Mouse (Mus musculus): Measurements from ENCODE around the gene Emg1. TPM values are rescaled to one million over a fixed set of nuclear protein-coding genes. Genes with fewer than 3 reads are reported as not detected.
"Not testable (repeated sequence)": the region's sequence is repeated elsewhere in the genome, so short reads cannot be mapped to it uniquely, and the experiment has no call there.

Emg1 gene
- polyA plus RNA-seq, 1 experiment from 2014 or later: 253 TPM

DNA sequence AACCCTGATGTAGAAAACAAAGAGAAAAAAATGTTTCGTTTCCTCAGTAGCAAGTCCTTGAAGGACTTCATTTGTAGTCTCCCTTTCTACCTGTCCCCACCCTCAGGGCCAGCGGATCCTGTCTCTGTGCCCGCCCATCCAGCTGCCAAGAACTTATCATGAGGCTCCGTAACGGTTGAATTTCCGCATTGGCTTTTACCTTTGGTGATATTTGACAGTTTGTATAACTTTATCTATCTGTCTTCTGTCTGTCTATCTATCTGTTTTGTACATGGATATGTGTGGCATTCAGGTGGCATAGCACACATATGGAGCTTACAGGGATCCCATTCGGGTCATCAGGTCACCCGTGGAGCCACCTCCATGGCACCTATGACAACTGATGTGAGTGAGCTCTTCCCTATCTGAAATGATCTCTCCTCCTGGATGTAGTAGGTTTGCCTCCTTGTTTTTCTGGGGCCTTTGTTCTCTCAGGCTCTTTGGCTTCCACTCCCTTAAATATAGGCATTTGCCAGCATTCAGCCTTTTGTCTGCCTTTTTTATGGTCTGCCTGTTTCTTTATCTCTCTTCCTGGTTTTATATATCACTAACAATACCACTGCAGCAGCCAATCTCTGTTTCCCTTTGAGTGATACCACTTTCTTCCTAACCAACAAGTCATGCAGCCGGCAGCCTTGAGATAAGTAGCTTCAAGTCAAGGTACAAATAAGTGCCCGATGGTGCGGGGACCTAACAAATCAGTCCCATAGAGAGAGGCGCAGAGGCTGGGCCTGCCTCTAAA is 26.2 kb downstream of the Emg1 start:
- 91% methylated on average over 12 of the region's 12 CpGs for WGBS
- no peak overlapping the region for H3K4me2 ChIP-seq (ENCODE audit: low read depth, severe bottlenecking)
- H3K27ac ChIP-seq (replicated peaks; ENCODE audit: low read depth, low read length): no peak overlapping the region
- H3K9ac ChIP-seq (ENCODE audit: low read length): no peak overlapping the region
- no peaks in the 10 kb centered on the region for H3K4me1 ChIP-seq (ENCODE audit: control insufficient read depth, insufficient read depth, low read length)
- no peak overlapping the region for H3K4me3 ChIP-seq (ENCODE audit: low read depth, low read length)
- no peaks in the 10 kb centered on the region for H3K36me3 ChIP-seq (ENCODE audit: control insufficient read depth, insufficient read depth, low read length)
- no peak for DNase-seq (ENCODE audit: low spot score)
- no peaks in the 10 kb centered on the region for H3K27me3 ChIP-seq (ENCODE audit: control insufficient read depth, insufficient read depth, low read length)
- H3K9me3 ChIP-seq (ENCODE audit: control insufficient read depth, low read length): no peaks in the 10 kb centered on the region
- no peak for ATAC-seq (ENCODE audit: insufficient number of reproducible peaks, low FRiP score, low TSS enrichment, low read depth)

DNA sequence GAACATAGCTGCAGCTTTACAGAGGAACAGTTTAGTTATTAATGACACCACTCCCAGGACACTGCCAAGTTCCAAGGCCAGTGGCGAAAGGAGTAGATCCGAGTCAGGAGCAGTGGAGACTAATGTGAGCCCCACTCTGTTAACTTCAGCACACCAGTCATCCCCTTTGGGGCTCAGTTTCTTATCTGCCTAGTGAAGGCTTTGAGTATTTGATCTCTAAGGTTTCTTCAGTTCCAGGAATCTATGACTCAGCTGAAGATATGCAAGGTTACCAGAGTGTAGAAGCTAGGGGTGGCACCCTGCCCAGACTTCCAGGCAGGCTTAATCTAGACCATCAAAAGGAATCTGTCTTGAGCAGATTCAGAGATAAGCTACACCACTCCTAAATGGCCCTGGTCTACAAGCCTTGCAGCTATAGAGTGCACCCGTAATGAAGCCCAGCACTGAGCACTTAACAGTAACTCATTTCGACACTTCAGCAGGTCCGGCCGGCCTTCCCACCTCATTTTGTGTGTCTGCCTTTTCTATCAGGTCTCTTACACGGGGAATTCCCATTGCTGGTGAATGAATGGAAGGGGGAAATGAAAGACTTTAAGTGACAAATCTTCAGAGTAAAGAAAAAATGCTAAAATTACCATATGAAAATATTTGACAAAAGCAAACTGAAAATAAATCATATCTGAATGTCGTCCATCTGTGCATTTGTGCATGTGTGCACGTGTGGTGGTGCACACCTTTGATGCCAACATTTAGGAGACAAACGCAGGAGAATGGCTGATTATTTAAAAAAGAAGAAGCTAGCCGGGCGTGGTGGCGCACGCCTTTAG is 28.2 kb downstream of the Emg1 start:
- Histone ChIP-seq H3K9me3 (ENCODE audit: control insufficient read depth, low read length) (no peaks in the 10 kb centered on the region), H3K9ac (ENCODE audit: low read length) (no peak overlapping the region), H3K4me1 (ENCODE audit: control insufficient read depth, insufficient read depth, low read length) (no peaks in the 10 kb centered on the region), H3K36me3 (ENCODE audit: control insufficient read depth, insufficient read depth, low read length) (no peaks in the 10 kb centered on the region), H3K27me3 (ENCODE audit: control insufficient read depth, insufficient read depth, low read length) (no peaks in the 10 kb centered on the region), H3K27ac (replicated peaks; ENCODE audit: low read depth, low read length) (no peak overlapping the region), H3K4me3 (ENCODE audit: low read depth, low read length) (no peak overlapping the region), H3K4me2 (ENCODE audit: low read depth, severe bottlenecking) (no peak overlapping the region)
- ATAC-seq (ENCODE audit: insufficient number of reproducible peaks, low FRiP score, low TSS enrichment, low read depth) (no peak), DNase-seq (ENCODE audit: low spot score) (no peak)
- WGBS: 69% methylated on average over 14 of the region's 14 CpGs

DNA sequence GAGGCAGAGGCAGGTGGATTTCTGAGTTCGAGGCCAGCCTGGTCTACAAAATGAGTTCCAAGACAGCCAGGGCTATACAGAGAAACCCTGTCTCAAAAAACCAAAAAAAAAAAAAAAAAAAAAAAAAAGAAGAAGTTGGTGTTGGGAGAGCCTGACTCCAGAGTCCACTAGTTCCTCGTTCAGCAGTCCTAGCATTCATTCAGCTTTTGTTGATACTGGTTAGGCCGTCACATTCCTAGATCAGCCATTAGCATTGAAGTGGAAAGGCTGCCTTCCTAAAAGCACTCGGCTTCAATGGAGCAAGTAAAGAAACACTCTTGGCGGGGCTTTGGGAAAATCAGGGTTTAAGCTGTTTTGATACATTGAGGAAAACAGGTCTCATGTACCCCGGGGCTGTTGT is 29.7 kb downstream of the Emg1 start:
- not testable (repeated sequence) for H3K9ac ChIP-seq (ENCODE audit: low read length); H3K36me3 ChIP-seq (ENCODE audit: control insufficient read depth, insufficient read depth, low read length); DNase-seq (ENCODE audit: low spot score); ATAC-seq (ENCODE audit: insufficient number of reproducible peaks, low FRiP score, low TSS enrichment, low read depth); H3K4me1 ChIP-seq (ENCODE audit: control insufficient read depth, insufficient read depth, low read length); H3K4me3 ChIP-seq (ENCODE audit: low read depth, low read length); H3K27me3 ChIP-seq (ENCODE audit: control insufficient read depth, insufficient read depth, low read length); H3K27ac ChIP-seq (replicated peaks; ENCODE audit: low read depth, low read length); H3K4me2 ChIP-seq (ENCODE audit: low read depth, severe bottlenecking); H3K9me3 ChIP-seq (ENCODE audit: control insufficient read depth, low read length)
- 82% methylated on average over 6 of the region's 6 CpGs for WGBS

DNA sequence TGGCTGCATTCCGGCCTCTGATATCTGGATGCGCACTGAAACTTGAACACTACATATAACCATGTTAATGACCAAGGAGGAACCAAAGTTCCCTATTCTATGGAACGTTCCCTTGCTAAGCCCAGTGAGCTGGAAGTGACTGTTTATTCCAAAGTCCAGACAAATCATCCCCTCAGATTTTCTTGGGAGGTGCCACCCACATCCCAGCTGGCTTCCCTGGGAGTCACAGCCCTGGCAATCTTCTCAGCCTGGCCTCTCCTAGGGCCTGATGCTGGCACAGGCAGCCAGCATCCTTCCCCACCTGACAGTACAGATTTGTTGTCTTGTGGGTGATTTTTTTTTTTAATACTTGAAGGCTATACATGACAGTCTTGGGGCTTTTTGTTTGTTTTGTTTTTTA is 32.5 kb downstream of the Emg1 start:
- H3K36me3 ChIP-seq (ENCODE audit: control insufficient read depth, insufficient read depth, low read length): no peaks in the 10 kb centered on the region
- H3K9me3 ChIP-seq (ENCODE audit: control insufficient read depth, low read length): no peaks in the 10 kb centered on the region
- WGBS: 95% methylated on average over 3 of the region's 3 CpGs
- no peak overlapping the region for H3K27ac ChIP-seq (replicated peaks; ENCODE audit: low read depth, low read length)
- no peaks in the 10 kb centered on the region for H3K4me1 ChIP-seq (ENCODE audit: control insufficient read depth, insufficient read depth, low read length)
- H3K27me3 ChIP-seq (ENCODE audit: control insufficient read depth, insufficient read depth, low read length): no peaks in the 10 kb centered on the region
- H3K9ac ChIP-seq (ENCODE audit: low read length): no peak overlapping the region
- H3K4me2 ChIP-seq (ENCODE audit: low read depth, severe bottlenecking): no peak overlapping the region
- no peak overlapping the region for H3K4me3 ChIP-seq (ENCODE audit: low read depth, low read length)
- no peak for ATAC-seq (ENCODE audit: insufficient number of reproducible peaks, low FRiP score, low TSS enrichment, low read depth)
- no peak for DNase-seq (ENCODE audit: low spot score)

DNA sequence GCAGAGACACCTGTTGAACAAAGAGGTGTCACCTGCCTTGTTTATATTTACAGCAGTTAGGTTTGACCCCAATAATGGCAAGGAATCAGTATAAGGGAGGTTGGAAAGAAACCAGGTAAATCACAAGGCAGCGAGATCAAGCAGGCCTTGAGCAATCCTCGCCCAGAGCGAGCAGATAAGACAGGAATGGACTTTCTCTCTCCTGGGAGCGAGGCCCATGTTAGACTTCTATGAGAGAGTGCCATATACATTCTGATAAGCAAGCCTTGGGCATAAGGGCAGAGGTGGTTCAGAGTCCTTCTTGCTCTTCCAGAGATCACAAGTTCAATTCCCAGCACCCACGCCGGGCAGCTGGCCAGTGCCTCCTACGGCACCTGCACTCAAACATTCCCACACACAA is 33.2 kb downstream of the Emg1 start:
- no peak overlapping the region for H3K9ac ChIP-seq (ENCODE audit: low read length)
- H3K4me2 ChIP-seq (ENCODE audit: low read depth, severe bottlenecking): no peak overlapping the region
- no peaks in the 10 kb centered on the region for H3K27me3 ChIP-seq (ENCODE audit: control insufficient read depth, insufficient read depth, low read length)
- H3K4me3 ChIP-seq (ENCODE audit: low read depth, low read length): no peak overlapping the region
- H3K4me1 ChIP-seq (ENCODE audit: control insufficient read depth, insufficient read depth, low read length): no peaks in the 10 kb centered on the region
- ATAC-seq (ENCODE audit: insufficient number of reproducible peaks, low FRiP score, low TSS enrichment, low read depth) (no peak), DNase-seq (ENCODE audit: low spot score) (no peak)
- no peak overlapping the region for H3K27ac ChIP-seq (replicated peaks; ENCODE audit: low read depth, low read length)
- H3K36me3 ChIP-seq (ENCODE audit: control insufficient read depth, insufficient read depth, low read length): no peaks in the 10 kb centered on the region
- 97% methylated on average over 7 of the region's 7 CpGs for WGBS
- no peaks in the 10 kb centered on the region for H3K9me3 ChIP-seq (ENCODE audit: control insufficient read depth, low read length)

DNA sequence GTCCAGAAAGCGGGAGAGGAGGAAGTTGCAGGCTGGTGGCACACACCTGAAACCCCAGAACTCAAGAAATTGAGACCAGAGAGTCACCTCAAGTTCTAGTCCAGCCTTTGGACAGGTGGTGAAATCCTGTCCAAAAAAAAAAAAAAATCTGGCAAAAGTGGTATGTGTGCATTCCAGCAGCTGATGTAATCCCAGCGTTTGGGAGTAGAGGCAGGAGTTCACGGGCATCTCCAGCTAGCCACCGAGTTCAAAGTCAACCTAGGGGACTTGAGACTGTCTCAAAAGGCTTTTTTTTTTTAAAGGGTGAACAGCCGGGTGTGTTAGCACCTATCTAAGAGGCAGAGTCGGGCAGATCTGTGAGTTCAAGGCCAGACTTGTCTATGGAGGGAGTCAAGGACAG is 35.8 kb downstream of the Emg1 start:
- DNase-seq (ENCODE audit: low spot score): no peak
- Histone ChIP-seq H3K9ac (ENCODE audit: low read length) (no peak overlapping the region), H3K27ac (replicated peaks; ENCODE audit: low read depth, low read length) (no peak overlapping the region), H3K36me3 (ENCODE audit: control insufficient read depth, insufficient read depth, low read length) (no peaks in the 10 kb centered on the region), H3K4me1 (ENCODE audit: control insufficient read depth, insufficient read depth, low read length) (no peaks in the 10 kb centered on the region; the same call in 1 of the 2 replicates), H3K4me2 (ENCODE audit: low read depth, severe bottlenecking) (no peak overlapping the region), H3K9me3 (ENCODE audit: control insufficient read depth, low read length) (no peaks in the 10 kb centered on the region), H3K27me3 (ENCODE audit: control insufficient read depth, insufficient read depth, low read length) (no peaks in the 10 kb centered on the region), H3K4me3 (ENCODE audit: low read depth, low read length) (no peak overlapping the region)
- no peak for ATAC-seq (ENCODE audit: insufficient number of reproducible peaks, low FRiP score, low TSS enrichment, low read depth)
- WGBS: 85% methylated on average over 6 of the region's 6 CpGs

DNA sequence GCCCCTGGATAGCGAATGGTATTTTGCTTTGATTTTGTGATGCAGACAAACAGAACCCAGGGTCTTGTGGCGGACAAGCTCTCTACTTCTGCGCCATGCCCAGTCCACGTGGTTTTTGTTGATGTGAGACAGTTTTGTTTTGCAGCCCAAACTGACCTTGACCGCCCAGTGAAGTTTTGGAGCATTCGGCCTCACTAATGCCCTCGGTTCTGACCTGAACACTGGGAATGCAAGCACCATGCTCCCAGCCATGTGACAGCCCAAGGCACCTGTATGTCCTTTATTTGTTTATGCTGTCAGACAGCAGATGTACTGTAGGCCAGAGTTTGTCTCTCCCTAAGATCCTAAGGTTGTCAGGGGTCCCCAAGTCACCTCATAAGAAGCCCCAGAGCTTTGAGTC is 37.4 kb downstream of the Emg1 start:
- no peak overlapping the region for H3K4me3 ChIP-seq (ENCODE audit: low read depth, low read length)
- H3K36me3 ChIP-seq (ENCODE audit: control insufficient read depth, insufficient read depth, low read length): no peaks in the 10 kb centered on the region
- ATAC-seq (ENCODE audit: insufficient number of reproducible peaks, low FRiP score, low TSS enrichment, low read depth): no peak
- H3K4me1 ChIP-seq (ENCODE audit: control insufficient read depth, insufficient read depth, low read length): no peaks in the 10 kb centered on the region; the same call in 1 of the 2 replicates
- no peak for DNase-seq (ENCODE audit: low spot score)
- no peak overlapping the region for H3K9ac ChIP-seq (ENCODE audit: low read length)
- H3K4me2 ChIP-seq (ENCODE audit: low read depth, severe bottlenecking): no peak overlapping the region
- 95% methylated on average over 7 of the region's 7 CpGs for WGBS
- H3K9me3 ChIP-seq (ENCODE audit: control insufficient read depth, low read length): no peaks in the 10 kb centered on the region
- H3K27me3 ChIP-seq (ENCODE audit: control insufficient read depth, insufficient read depth, low read length): no peaks in the 10 kb centered on the region
- H3K27ac ChIP-seq (replicated peaks; ENCODE audit: low read depth, low read length): no peak overlapping the region

DNA sequence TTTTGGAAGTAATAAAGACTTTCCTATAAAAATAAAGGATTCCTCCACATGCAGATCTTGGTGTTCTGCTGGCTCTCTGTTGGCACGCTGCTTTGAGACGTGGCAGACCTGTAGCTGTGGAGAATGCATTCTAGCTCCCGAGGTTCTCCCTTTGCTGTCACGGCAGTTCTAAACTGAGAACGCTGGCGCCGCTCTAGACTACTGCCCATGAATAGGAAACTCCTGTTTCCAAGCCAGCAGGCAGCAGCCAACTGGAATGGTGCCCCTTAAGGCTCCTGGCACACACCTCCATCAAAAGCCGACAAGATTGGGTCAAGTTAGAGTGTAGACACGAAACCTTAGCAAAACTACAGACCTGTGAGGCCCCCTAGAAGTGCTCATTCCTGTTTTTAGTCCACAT is 38.4 kb downstream of the Emg1 start:
- Histone ChIP-seq H3K9ac (ENCODE audit: low read length) (no peak overlapping the region), H3K4me3 (ENCODE audit: low read depth, low read length) (no peak overlapping the region), H3K4me2 (ENCODE audit: low read depth, severe bottlenecking) (no peak overlapping the region), H3K27me3 (ENCODE audit: control insufficient read depth, insufficient read depth, low read length) (no peaks in the 10 kb centered on the region), H3K4me1 (ENCODE audit: control insufficient read depth, insufficient read depth, low read length) (no peaks in the 10 kb centered on the region; the same call in 1 of the 2 replicates), H3K27ac (replicated peaks; ENCODE audit: low read depth, low read length) (no peak overlapping the region), H3K9me3 (ENCODE audit: control insufficient read depth, low read length) (no peaks in the 10 kb centered on the region), H3K36me3 (ENCODE audit: control insufficient read depth, insufficient read depth, low read length) (no peaks in the 10 kb centered on the region)
- WGBS: 94% methylated on average over 9 of the region's 9 CpGs
- ATAC-seq (ENCODE audit: insufficient number of reproducible peaks, low FRiP score, low TSS enrichment, low read depth) (no peak), DNase-seq (ENCODE audit: low spot score) (no peak)
